ENCODE assay signal across 16 mouse cellular contexts in the genomic region with DNA sequence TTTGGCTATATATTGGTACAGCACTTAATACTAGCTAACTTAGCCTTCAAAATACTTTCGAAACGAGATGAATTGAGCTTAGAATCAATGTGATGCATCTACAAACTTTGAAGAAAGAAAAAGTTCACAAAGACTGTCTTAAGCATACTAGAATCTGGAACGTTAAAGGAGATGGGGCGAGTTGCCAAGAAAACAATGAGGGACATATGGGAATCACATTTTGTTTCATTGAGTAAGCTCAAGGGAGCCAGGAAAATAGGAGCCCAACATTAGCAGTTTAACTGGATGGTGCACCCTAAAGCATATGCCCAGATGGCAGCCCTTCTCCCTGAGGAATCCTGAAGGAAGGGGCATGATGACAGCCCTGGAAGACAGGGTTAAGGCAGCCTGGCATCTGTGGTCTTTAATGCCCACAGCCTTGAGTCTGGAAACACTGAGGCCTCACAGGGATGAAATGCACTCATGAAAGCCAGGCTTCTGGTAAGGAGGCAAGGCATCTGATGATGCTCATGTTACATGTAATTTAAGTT.
DNase-seq lines count a peak whose midpoint lies in the region; ATAC-seq and TF ChIP-seq lines count a peak whose summit lies in the region.
"Had no signal": no experiment of that assay in that cellular context is flagged by ENCODE, and none has a peak within 500 bp of the region (broad histone marks: within the 10 kb centered on the region; RNA-seq: fewer than 3 reads in every experiment).

No protein-coding gene starts in this region.

- no peaks in the 10 kb centered on the region for H3K9me3 ChIP-seq in forebrain, embryonic 15.5 days
- H3K9me3 ChIP-seq in forebrain, embryonic 12.5 days = no peaks in the 10 kb centered on the region
- no peaks in the 10 kb centered on the region for H3K9me3 ChIP-seq in midbrain, postnatal 0 days (ENCODE audit: low read length)
- H3K9me3 ChIP-seq in midbrain, embryonic 11.5 days (ENCODE audit: control insufficient read depth, low read length) = no peaks in the 10 kb centered on the region
- H3K9me3 ChIP-seq in embryonic facial prominence, embryonic 13.5 days = no peaks in the 10 kb centered on the region
- H3K9me3 ChIP-seq: heart, embryonic 10.5 days; hindbrain, embryonic 12.5 days had no signal

- no peaks in the 10 kb centered on the region for H3K4me1 ChIP-seq in forebrain, embryonic 15.5 days
- no peaks in the 10 kb centered on the region for H3K4me1 ChIP-seq in forebrain, embryonic 12.5 days
- no peaks in the 10 kb centered on the region for H3K4me1 ChIP-seq in midbrain, postnatal 0 days (ENCODE audit: insufficient read depth, low read length)
- H3K4me1 ChIP-seq in midbrain, embryonic 11.5 days (ENCODE audit: control insufficient read depth, insufficient read depth, low read length) = no peaks in the 10 kb centered on the region
- peaks cover 5% of the 10 kb centered on the region for H3K4me1 ChIP-seq in embryonic facial prominence, embryonic 13.5 days
- H3K4me1 ChIP-seq: heart, embryonic 10.5 days; hindbrain, embryonic 12.5 days had no signal

- H3K27me3 ChIP-seq in forebrain, embryonic 15.5 days = no peaks in the 10 kb centered on the region
- no peaks in the 10 kb centered on the region for H3K27me3 ChIP-seq in forebrain, embryonic 12.5 days
- H3K27me3 ChIP-seq in midbrain, postnatal 0 days (ENCODE audit: insufficient read depth, low read length) = no peaks in the 10 kb centered on the region
- H3K27me3 ChIP-seq in midbrain, embryonic 11.5 days (ENCODE audit: control insufficient read depth, insufficient read depth, low read length) = no peaks in the 10 kb centered on the region
- H3K27me3 ChIP-seq in embryonic facial prominence, embryonic 13.5 days = no peaks in the 10 kb centered on the region
- H3K27me3 ChIP-seq: hindbrain, embryonic 12.5 days had no signal

- 69% methylated on average over 4 of the region's 4 CpGs for WGBS in forebrain, embryonic 15.5 days
- 84% methylated on average over 4 of the region's 4 CpGs for WGBS in forebrain, embryonic 12.5 days
- 87% methylated on average over 4 of the region's 4 CpGs for WGBS in midbrain, postnatal 0 days
- 88% methylated on average over 4 of the region's 4 CpGs for WGBS in midbrain, embryonic 11.5 days
- WGBS in embryonic facial prominence, embryonic 13.5 days = 44% methylated on average over 4 of the region's 4 CpGs

- no peaks in the 10 kb centered on the region for H3K36me3 ChIP-seq in forebrain, embryonic 15.5 days
- no peaks in the 10 kb centered on the region for H3K36me3 ChIP-seq in forebrain, embryonic 12.5 days (replicated peaks)
- H3K36me3 ChIP-seq in midbrain, postnatal 0 days (ENCODE audit: insufficient read depth, low read length) = no peaks in the 10 kb centered on the region
- H3K36me3 ChIP-seq in midbrain, embryonic 11.5 days (ENCODE audit: control insufficient read depth, insufficient read depth, low read length) = no peaks in the 10 kb centered on the region
- H3K36me3 ChIP-seq in embryonic facial prominence, embryonic 13.5 days = no peaks in the 10 kb centered on the region
- H3K36me3 ChIP-seq: G1E; heart, embryonic 10.5 days; hindbrain, embryonic 12.5 days had no signal

- TF ChIP-seq CTCF in midbrain, postnatal 0 days (IDR thresholded peaks at IDR 0.05) = no peak

- peak; percentile 26 for DNase-seq in midbrain, postnatal 0 days (ENCODE audit: low spot score)
- DNase-seq in midbrain, embryonic 11.5 days (ENCODE audit: low spot score, missing footprints) = no peak
- peak; percentile 11 to 12 for DNase-seq in layer of hippocampus, postnatal 36 days
- no peak for DNase-seq in adrenal gland, postnatal 25 days
- DNase-seq: cerebellum, postnatal 36 days; kidney, adult 2 months; liver had no signal

- no peak overlapping the region for H3K9ac ChIP-seq in forebrain, embryonic 15.5 days (replicated peaks)
- H3K9ac ChIP-seq in forebrain, embryonic 12.5 days = no peak overlapping the region
- H3K9ac ChIP-seq in midbrain, postnatal 0 days (replicated peaks; ENCODE audit: low read length, poor library complexity, severe bottlenecking) = no peak overlapping the region
- no peak overlapping the region for H3K9ac ChIP-seq in midbrain, embryonic 11.5 days (ENCODE audit: low read length)
- H3K9ac ChIP-seq in embryonic facial prominence, embryonic 13.5 days = no peak overlapping the region
- H3K9ac ChIP-seq: hindbrain, embryonic 12.5 days had no signal

- H3K4me3 ChIP-seq in forebrain, embryonic 15.5 days = no peak overlapping the region
- H3K4me3 ChIP-seq in forebrain, embryonic 12.5 days (replicated peaks) = no peak overlapping the region
- H3K4me3 ChIP-seq in midbrain, postnatal 0 days (ENCODE audit: low read depth, low read length) = no peak overlapping the region
- H3K4me3 ChIP-seq in midbrain, embryonic 11.5 days (ENCODE audit: low read depth, low read length) = no peak overlapping the region
- no peak overlapping the region for H3K4me3 ChIP-seq in embryonic facial prominence, embryonic 13.5 days
- H3K4me3 ChIP-seq: heart, embryonic 10.5 days; hindbrain, embryonic 12.5 days; myocyte had no signal

- no peak overlapping the region for H3K4me2 ChIP-seq in forebrain, embryonic 15.5 days (replicated peaks)
- H3K4me2 ChIP-seq in forebrain, embryonic 12.5 days = no peak overlapping the region
- no peak overlapping the region for H3K4me2 ChIP-seq in midbrain, postnatal 0 days (ENCODE audit: low read depth, low read length, poor library complexity, severe bottlenecking)
- H3K4me2 ChIP-seq in midbrain, embryonic 11.5 days = no peak overlapping the region
- H3K4me2 ChIP-seq in embryonic facial prominence, embryonic 13.5 days = no peak overlapping the region
- H3K4me2 ChIP-seq: hindbrain, embryonic 12.5 days had no signal

- ATAC-seq in forebrain, embryonic 15.5 days (replicated peaks) = peak; percentile 73
- no peak for ATAC-seq in forebrain, embryonic 12.5 days (ENCODE audit: low FRiP score)
- ATAC-seq in midbrain, postnatal 0 days (ENCODE audit: low FRiP score) = no peak
- no peak for ATAC-seq in midbrain, embryonic 11.5 days (ENCODE audit: low FRiP score)
- ATAC-seq in embryonic facial prominence, embryonic 13.5 days (ENCODE audit: insufficient number of reproducible peaks, insufficient read depth, low FRiP score, low TSS enrichment, low read depth) = no peak
- no peak for ATAC-seq in granulocyte monocyte progenitor cell, adult 5-6 weeks (replicated peaks; ENCODE audit: poor library complexity, severe bottlenecking)
- ATAC-seq: lung, postnatal 0 days had no signal

- H3K27ac ChIP-seq in forebrain, embryonic 15.5 days (replicated peaks) = no peak overlapping the region
- H3K27ac ChIP-seq in forebrain, embryonic 12.5 days = no peak overlapping the region
- no peak overlapping the region for H3K27ac ChIP-seq in midbrain, postnatal 0 days (ENCODE audit: low read depth, low read length)
- H3K27ac ChIP-seq in midbrain, embryonic 11.5 days (ENCODE audit: low read depth, low read length) = no peak overlapping the region
- H3K27ac ChIP-seq in embryonic facial prominence, embryonic 13.5 days = peak overlapping the region; percentile 68
- H3K27ac ChIP-seq: heart, embryonic 10.5 days; hindbrain, embryonic 12.5 days had no signal

Comparison
In these comparisons a context has a peak if more than half of its experiments do, and no peak if none do; other contexts are left out.
1. DNase-seq: peak in midbrain, postnatal 0 days (single experiment) and layer of hippocampus, postnatal 36 days (2 of 2); none in midbrain, embryonic 11.5 days (single experiment) and adrenal gland, postnatal 25 days (single experiment).